Mouse (Mus musculus) megakaryocyte, embryonic 14.5 days (primary cell): Measurements from ENCODE around the gene Aox2.

ENCODE experiments used
- FLI1 ChIP-seq: IDR thresholded peaks from 2 replicates; pipeline ENCODE4 v1.6.1; 2012; ENCODE audit warnings: low read length, inconsistent platforms, mixed read lengths
- GATA1 ChIP-seq: IDR thresholded peaks from 3 replicates; pipeline ENCODE4 v1.6.1; 2012; ENCODE audit warnings: mixed read lengths, low read length, inconsistent platforms, borderline replicate concordance

- TF ChIP-seq GATA1, result no peak
- TF ChIP-seq FLI1, result no peak
Observed at GRCm38 (mm10) chr1:58244487-58244886, 33.6 kb upstream of the Aox2 start.
